Mouse (Mus musculus) C2C12 (cell line): ENCODE measurements at regions not wholly inside any gene's neighbourhood (a gene's known extent, or its start where the extent isn't known, plus 50 kb on each side); places are given as distances from the start of the nearest gene placed in this dataset.
A peak's percentile ranks its signal among the peaks of the same experiment; 100 is the strongest.

Experiments used
- CEBPB ChIP-seq: IDR thresholded peaks from one replicate; pipeline ENCODE4 v1.6.1; 2011; ENCODE audit warnings: low read depth, mild to moderate bottlenecking, control low read depth, moderate library complexity
- CTCF ChIP-seq: IDR thresholded peaks from one replicate; pipeline ENCODE4 v1.5.1; 2011; ENCODE audit not compliant: control insufficient read depth, insufficient read depth, insufficient read length
- MAX ChIP-seq: IDR thresholded peaks from one replicate; pipeline ENCODE4 v1.6.1; 2011; ENCODE audit warnings: mild to moderate bottlenecking, control low read depth
- MYOD1 ChIP-seq: IDR thresholded peaks from one replicate; pipeline ENCODE4 v1.6.1; 2011; ENCODE audit warnings: low read depth; ENCODE audit not compliant: control insufficient read depth, insufficient read length
- USF1 ChIP-seq: IDR thresholded peaks from one replicate; pipeline ENCODE4 v1.6.1; 2011; ENCODE audit warnings: low read depth, mild to moderate bottlenecking, control low read depth, moderate library complexity

- TF ChIP-seq CTCF: no peak
- peak; percentile 78 for TF ChIP-seq MAX
- no peak for TF ChIP-seq MYOD1
- peak; percentile 18 for TF ChIP-seq USF1
- TF ChIP-seq CEBPB: no peak
Measured at GRCm38 (mm10) chr10:56935174-56935573, 551.0 kb upstream of the Hsf2 start.
